Mouse (Mus musculus) lung, postnatal 36 days (tissue): ENCODE measurements around the gene Uroc1.

ENCODE experiments used
- DNase-seq: peaks from one replicate; pipeline ENCODE4 v3.0.0; 2022; ENCODE audit warnings: mixed read lengths

Gene Uroc1

DNA sequence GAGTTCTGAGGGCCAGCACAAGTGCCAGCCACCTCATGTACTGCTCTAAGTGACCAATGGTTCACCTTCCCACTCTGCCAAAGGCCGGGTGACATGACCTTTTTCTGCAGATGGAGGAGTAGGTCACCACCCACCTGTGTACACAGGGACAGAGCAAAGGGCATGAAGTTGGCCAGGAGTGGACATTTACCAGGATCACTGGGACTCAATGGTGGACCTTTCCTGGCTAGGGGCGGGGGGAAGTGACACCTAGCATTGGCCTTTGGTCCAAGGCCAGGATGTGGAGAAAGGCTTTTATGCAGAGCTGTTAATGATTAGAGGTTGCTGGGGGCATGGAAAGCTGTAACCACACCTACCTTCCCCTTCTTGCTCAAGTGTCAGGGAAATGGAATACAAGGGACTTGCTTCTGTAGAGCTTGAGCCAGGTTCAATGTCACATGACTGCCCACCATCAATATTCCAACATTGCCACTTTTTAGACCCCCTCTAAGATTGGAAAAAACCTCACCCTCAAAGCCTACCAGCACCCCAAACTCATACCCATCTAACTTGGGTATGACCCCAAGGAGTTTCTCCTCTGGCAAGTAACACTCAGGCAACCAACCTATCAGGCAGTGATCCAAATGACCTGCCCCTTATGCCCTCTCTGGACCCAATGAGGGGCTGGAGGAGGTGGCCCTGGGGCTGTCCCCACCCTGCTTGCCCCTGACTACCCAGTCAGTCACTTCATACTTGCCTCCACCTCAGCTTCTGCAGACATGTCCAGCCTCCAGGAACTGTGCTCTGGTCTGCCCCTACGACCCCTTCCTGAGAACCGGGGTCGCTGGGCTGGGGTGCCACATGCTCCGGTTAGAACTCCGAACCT lies at the start of gene Uroc1:
Gene Uroc1 (plus strand): TSS at position 724 of the 865 bp plus-strand sequence.
- DNase-seq, result no peak

GRCm38 (mm10) chr6:90288265-90288664 lies 44.8 kb upstream of the Uroc1 start:
- peak; percentile 20 for DNase-seq

- DNase-seq, result no peak
Measured at GRCm38 (mm10) chr6:90300919-90301318, 32.2 kb upstream of the Uroc1 start, which contains the start of gene BC048671. Gene BC048671 (plus strand): TSS chr6:90301219.

DNA sequence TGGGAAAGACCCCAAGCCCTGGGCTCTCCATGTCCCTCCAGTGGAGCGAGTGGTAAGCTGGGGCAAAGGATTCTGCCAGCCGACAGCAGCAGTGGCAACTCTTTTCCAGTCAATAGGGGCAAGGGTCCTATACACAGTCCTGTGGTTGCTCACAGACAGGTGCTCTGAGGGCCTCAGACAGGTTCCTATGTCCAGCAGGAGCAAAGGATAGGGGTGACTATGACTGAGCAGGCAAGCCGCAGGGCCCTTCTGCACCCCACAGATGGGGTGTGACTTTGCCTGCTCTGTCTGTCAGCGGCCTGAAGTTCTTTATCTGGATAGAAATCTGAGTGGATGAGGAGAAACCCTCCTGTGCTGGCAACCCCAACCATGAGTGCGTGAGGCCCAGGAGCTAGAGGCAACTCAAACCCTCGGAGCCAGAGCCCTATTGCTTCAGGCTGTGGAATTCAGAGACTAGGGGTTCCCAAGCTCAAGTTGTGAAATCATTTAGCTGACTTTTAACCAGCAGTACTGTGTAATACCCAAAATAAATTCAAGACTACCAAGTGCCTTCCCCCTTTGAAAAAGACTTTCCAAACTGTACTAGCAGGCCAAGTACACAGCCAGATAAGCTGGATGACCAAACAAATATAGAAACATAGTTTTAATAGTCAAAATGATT lies 26.6 kb upstream of the Uroc1 start:
- DNase-seq, result no peak

GRCm38 (mm10) chr6:90308839-90309778 lies 24.0 kb upstream of the Uroc1 start:
- no peak for DNase-seq

DNA sequence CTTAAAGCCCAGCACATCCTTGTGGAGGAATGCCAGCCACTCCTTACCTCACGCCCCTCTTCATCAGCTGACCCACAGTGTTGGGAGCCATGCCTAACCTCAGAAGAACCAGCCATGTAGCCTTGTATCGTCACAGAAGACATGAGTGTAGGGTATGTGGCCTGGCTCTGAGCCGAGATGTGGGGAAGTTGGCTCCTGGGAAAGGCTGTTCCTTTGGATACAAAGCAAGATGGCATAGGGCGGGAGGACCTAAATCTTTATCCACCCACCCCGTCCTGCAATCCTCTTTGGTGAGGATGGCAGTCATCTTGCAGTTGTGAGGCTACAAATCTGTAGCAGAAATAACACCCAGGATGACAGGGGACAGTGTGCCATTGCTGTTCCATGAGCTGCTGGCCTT lies 17.1 kb upstream of the Uroc1 start:
- no peak for DNase-seq

DNA sequence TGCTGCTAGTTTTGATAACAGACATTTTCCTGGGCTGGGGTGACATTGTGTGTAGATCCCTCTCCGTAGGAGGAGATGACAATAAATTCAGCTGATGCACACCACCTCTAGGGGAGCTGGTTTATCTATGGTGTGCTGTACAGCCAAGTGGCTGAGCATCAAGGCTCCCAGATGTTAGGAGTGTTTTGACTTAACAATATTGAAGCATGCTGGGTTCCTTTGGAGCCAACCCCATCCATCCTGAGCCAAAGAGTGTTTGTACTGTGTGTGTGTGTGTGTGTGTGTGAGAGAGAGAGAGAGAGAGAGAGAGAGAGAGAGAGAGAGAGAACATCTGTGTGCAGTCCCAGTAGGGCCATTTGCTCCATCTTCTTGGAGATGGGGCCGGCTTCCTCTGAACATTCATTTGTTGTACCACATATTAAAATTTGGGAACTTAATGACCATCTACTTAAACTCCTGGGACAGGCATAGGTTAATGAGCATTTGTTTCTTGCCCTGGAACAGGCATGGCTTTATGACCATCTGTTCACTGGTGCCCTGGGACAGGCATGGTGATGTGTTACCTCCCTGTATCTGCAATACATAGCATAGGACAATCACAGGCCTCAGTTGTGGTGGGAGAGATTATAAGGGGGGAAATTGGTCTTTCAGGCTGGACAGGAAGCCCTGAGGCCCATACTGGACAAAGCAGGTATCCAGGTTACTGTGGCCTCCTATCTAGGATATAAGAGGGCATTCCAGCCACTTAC lies 15.4 kb upstream of the Uroc1 start:
- DNase-seq, result no peak

- DNase-seq, result no peak
Measured at GRCm38 (mm10) chr6:90319019-90319418, 14.1 kb upstream of the Uroc1 start.

DNA sequence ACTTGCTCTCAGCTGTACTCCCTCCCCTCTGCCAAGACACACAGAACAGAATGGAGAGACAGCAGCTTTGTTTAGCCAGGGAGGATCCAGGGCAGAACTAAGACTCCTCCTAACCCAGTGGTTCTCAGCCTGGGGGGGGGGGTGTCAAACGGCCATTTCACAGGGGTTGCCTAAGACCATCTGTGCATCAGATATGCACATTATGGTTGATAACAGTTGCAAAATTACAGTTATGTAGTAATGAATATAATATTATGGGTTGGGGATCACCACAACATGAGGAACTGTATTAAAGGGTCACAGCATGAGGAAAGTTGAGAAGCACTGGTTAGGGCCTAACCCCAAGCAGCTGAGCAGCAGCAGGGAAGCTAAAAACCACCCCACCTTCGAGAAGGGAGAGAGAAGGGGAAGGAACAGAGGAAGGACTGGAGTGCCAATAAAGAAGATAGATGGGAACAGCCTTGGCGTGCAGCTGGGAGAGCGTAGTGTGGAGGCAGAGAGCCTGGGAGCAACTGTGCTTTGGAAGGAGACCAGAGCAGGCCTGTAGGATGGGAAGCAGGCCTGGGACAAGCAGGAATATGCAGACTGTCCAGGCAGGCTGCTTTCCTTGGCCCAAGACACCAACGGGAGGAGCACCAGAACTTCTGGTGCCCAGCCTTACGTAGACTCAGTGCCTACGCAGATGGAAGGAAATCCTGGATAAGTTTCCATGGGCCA lies 13.5 kb upstream of the Uroc1 start:
- no peak for DNase-seq

DNA sequence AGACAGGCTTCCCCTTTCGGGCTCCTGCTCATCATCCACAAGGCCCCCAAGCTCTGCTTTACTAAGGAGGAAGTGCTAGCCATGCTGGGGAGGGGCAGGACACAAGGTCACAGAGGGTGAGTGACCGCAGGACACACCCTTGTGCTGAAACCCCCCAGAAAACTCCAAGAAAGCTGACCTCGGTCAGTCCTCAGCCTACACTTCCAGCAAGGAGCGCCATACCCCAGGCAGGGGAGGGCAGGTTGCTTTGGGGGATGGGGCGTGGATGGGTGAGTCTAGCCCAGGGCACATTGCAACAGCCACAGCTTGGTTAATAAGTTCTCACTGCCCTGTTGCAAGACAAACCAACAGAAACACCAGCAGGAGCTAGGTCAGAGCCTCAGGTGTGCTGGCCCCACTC lies 12.7 kb upstream of the Uroc1 start:
- peak; percentile 14 for DNase-seq

DNA sequence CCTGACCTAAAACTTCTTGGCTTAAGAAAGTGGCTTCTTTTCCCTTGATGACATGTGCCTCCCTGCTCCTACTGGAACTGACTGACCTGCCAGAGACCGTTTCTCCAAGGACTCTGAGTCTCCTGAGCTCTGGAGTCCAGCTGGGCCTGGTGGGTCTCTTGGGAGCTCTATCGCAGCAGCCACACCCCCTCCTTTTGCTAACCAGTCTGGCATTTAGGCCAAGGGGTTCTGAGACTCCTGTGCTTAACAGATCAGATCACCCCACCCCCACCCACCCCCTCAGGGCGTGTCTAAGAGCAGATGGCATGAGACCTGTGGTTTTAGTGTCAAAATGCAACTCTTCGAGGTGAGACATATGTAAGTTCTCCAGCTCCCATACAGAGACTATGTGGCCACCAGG lies 11.3 kb upstream of the Uroc1 start:
- no peak for DNase-seq

DNA sequence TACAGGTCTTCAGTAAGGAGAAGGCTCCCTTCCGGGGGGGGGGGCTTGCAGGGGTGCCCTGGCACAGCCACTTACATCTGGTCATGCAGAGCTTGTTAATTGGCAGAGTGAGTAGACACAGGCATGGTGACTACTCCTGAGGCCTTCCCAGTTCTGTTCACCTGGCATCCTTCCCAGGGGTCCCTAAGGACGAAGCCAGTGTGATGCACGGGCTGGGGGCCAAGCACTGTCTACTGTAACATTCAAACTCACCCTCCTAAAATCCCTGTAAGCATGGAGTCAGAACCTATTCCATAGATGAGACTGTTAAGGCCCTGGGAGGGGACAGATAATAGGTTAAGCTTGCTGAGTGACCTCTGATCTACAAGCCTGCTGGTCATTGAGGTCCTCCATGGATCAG lies 9.1 kb upstream of the Uroc1 start:
- no peak for DNase-seq

DNA sequence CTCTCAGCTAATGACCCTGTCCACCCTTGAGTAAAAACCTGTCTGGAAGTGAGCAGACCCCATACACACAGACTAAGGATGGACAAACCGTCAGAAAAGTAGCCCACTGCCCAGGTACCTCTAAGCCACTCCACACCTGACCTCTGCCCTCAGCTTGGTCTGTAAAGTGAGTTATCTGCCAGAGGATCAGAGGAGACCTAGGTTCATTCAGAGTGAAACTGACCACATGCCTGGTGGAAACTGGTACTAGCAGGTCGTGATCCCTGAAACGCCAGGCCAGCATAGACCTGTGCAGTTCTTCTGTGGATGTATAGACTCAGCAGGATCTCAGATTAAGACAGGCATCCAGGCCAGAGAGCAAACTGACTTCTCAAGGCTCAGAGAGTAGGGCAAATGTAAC lies 8.6 kb upstream of the Uroc1 start:
- no peak for DNase-seq

GRCm38 (mm10) chr6:90324991-90325390 lies 8.1 kb upstream of the Uroc1 start, which contains the start of gene Chst13:
Gene Chst13 (minus strand): TSS chr6:90325185.
- DNase-seq, result peak; percentile 49

GRCm38 (mm10) chr6:90327670-90328069 lies 5.4 kb upstream of the Uroc1 start:
- peak; percentile 27 for DNase-seq

- DNase-seq, result peak; percentile 17
Measured at GRCm38 (mm10) chr6:90329953-90330352, 3.1 kb upstream of the Uroc1 start.

DNA sequence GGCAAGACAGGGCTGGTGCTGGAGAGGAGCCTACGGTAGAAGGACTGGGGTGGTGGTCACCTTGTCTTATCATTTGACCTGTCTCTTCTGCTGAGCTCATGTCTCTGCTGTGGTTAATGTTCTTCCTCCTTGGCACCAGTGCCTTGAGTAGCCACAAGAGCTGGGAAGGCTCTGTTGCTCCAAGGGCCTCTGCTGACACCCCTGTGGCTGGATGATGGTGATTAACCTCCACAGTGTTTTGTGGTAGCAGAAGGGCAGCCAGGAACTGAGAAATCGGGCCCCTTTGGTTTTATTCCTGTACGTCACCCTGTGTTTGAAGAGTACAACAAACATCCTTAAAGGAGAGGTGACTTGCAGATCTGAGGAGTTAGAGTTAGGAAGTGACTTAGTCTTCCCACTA lies 1.2 kb downstream of the Uroc1 start:
- DNase-seq, result no peak

GRCm38 (mm10) chr6:90342343-90342742 lies 9.3 kb downstream of the Uroc1 start:
- DNase-seq, result no peak

GRCm38 (mm10) chr6:90347183-90347582 lies 14.1 kb downstream of the Uroc1 start:
- peak; percentile 58 for DNase-seq

GRCm38 (mm10) chr6:90348500-90348899 lies 15.4 kb downstream of the Uroc1 start:
- no peak for DNase-seq

DNA sequence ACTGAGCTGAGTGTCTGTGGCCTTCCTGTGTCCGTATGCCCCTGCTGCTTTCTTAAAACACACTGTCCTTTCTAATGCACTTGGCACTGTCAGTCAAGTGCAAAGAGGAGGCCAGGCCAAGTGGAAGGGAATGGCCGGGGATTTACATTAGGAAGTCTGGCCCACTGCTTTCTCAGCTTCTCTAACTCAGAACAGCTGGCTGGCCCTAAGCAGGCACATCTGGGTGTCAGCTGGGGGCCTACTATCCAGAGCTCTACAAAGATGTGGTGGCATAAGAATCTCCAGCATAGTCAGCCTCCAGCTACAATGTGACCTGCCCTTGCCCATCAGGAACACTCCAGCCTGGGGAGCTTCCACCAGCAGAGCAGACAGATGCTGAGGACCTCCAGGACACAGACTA lies 16.9 kb downstream of the Uroc1 start:
- no peak for DNase-seq

DNA sequence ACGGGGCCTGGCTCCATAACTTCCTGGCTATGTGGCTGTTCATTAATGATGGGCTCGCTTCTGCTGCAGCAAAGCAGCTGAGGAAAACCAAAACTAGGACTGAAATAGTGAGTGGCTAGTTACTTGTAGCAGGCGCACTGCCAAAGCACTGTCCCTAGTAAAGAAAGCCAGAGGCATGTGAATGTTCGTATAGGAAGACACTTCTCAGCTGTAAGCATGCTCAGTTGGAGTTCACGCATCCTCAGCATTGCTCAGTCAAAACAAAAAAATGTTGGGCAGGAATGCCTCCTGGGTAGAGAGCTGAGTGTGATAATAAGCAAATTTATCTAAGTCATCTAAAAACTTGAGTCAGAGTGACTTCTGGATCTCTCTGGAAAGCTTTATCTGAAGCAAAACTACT lies 25.1 kb downstream of the Uroc1 start:
- no peak for DNase-seq
